Mouse (Mus musculus) G1E (cell line): ENCODE data around the gene Ermp1. TPM values are rescaled to one million over a fixed set of nuclear protein-coding genes. Genes with fewer than 3 reads are reported as not detected.

Experiments used
- ATAC-seq: 2 replicates; pipeline ENCODE4 v1.8.0; 2016; ENCODE audit warnings: mild to moderate bottlenecking; ENCODE audit not compliant: insufficient number of reproducible peaks, poor library complexity, low FRiP score, severe bottlenecking; ENCODE audit errors: extremely low read depth
- DNase-seq: peaks from one replicate; pipeline ENCODE4 v3.0.0; 2012; ENCODE audit warnings: low spot score
- H3K27me3 ChIP-seq: 2 replicates; pipeline ENCODE4 v1.6.1; 2012; ENCODE audit warnings: mild to moderate bottlenecking, low read length, inconsistent platforms; ENCODE audit not compliant: insufficient read depth
- H3K36me3 ChIP-seq: replicated peaks from 2 replicates; pipeline ENCODE3; 2012; ENCODE audit warnings: mild to moderate bottlenecking, inconsistent platforms
- H3K4me1 ChIP-seq: 2 replicates; pipeline ENCODE4 v1.6.1; 2012; ENCODE audit warnings: low read depth, low read length, inconsistent platforms, mixed read lengths; ENCODE audit not compliant: insufficient read depth
- H3K4me3 ChIP-seq: 2 replicates; pipeline ENCODE4 v1.5.1; 2012; ENCODE audit warnings: low read depth, mild to moderate bottlenecking, inconsistent platforms, low read length, moderate library complexity, mixed read lengths
- H3K9me3 ChIP-seq: replicated peaks from 2 replicates; pipeline ENCODE4 v1.6.1; 2012; ENCODE audit warnings: inconsistent platforms
- CTCF ChIP-seq: IDR thresholded peaks from 2 replicates; pipeline ENCODE4 v1.5.1; 2012; ENCODE audit warnings: low read depth, low read length, inconsistent platforms, mixed read lengths
- GATA1 ChIP-seq: IDR thresholded peaks from 2 replicates; pipeline ENCODE4 v1.6.1; 2012; ENCODE audit warnings: borderline replicate concordance, low read length, inconsistent platforms, mixed read lengths
- GATA2 ChIP-seq: IDR thresholded peaks from 2 replicates; pipeline ENCODE4 v1.6.1; 2012; ENCODE audit warnings: low read depth, low read length, inconsistent platforms, borderline replicate concordance
- POLR2AphosphoS5 ChIP-seq: IDR thresholded peaks from 2 replicates; pipeline ENCODE4 v1.6.1; 2012; ENCODE audit warnings: low read depth, low read length, inconsistent platforms; ENCODE audit not compliant: insufficient replicate concordance
- TAL1 ChIP-seq: conservative IDR thresholded peaks from 2 replicates; pipeline ENCODE4 v1.6.1; 2012; ENCODE audit warnings: low read depth, low read length, inconsistent platforms, mixed read lengths
- polyA plus RNA-seq: library from polyadenylated mRNA; stranded (reverse); fragments of >175 nt; gene quantifications from 2 replicates; pipeline ENCODE4 v1.2.3, GENCODE M21; 2012
- total RNA-seq, 2 experiments: library from RNA; stranded (forward) in 1 of 2; stranded (reverse) in 1 of 2; fragments of 200-1000 nt in 1 of 2; fragments of >200 nt in 1 of 2; fragmentation: Nextera tagmentation in 1 of 2; gene quantifications; 2 replicates each; pipeline ENCODE4 v1.2.3; 2014 to 2017

The Ermp1 gene
- total and polyA plus RNA-seq, 3 experiments: 11.4 to 22.6 (median 19.3) TPM

GRCm38 (mm10) chr19:29656620-29657019, 8.4 kb upstream of the Ermp1 start:
- ATAC-seq: no peak
- Histone ChIP-seq H3K27me3 (peaks cover 56% of the 10 kb centered on the region), H3K4me1 (no peaks in the 10 kb centered on the region), H3K36me3 (no peaks in the 10 kb centered on the region), H3K9me3 (no peaks in the 10 kb centered on the region), H3K4me3 (no peak overlapping the region)
- DNase-seq: no peak
- TF ChIP-seq TAL1 (no peak), GATA1 (no peak), POLR2AphosphoS5 (no peak), CTCF (no peak), GATA2 (no peak)

- no peaks in the 10 kb centered on the region for H3K4me1 ChIP-seq
- H3K27me3 ChIP-seq: peaks cover 51% of the 10 kb centered on the region
- DNase-seq: no peak
- no peak for ATAC-seq
- H3K9me3 ChIP-seq: no peaks in the 10 kb centered on the region
- TF ChIP-seq TAL1: no peak
- no peak for TF ChIP-seq CTCF
- no peak for TF ChIP-seq POLR2AphosphoS5
- no peak for TF ChIP-seq GATA1
- no peak for TF ChIP-seq GATA2
- no peak overlapping the region for H3K4me3 ChIP-seq
- no peaks in the 10 kb centered on the region for H3K36me3 ChIP-seq
Observed at GRCm38 (mm10) chr19:29656029-29656428, 7.8 kb upstream of the Ermp1 start.

- H3K9me3 ChIP-seq: no peaks in the 10 kb centered on the region
- H3K36me3 ChIP-seq: no peaks in the 10 kb centered on the region
- H3K27me3 ChIP-seq: peaks cover 51% of the 10 kb centered on the region
- DNase-seq (no peak), ATAC-seq (no peak)
- no peaks in the 10 kb centered on the region for H3K4me1 ChIP-seq
- no peak overlapping the region for H3K4me3 ChIP-seq
- TF ChIP-seq POLR2AphosphoS5: no peak
- no peak for TF ChIP-seq GATA2
Observed at GRCm38 (mm10) chr19:29655148-29655547, 6.9 kb upstream of the Ermp1 start.

GRCm38 (mm10) chr19:29653768-29654265, 5.6 kb upstream of the Ermp1 start:
- H3K9me3 ChIP-seq: no peaks in the 10 kb centered on the region
- ATAC-seq (no peak), DNase-seq (no peak)
- H3K4me3 ChIP-seq: no peak overlapping the region
- H3K4me1 ChIP-seq: peaks cover 8% of the 10 kb centered on the region; the same call in 1 of the 2 replicates
- no peak for TF ChIP-seq CTCF
- H3K36me3 ChIP-seq: no peaks in the 10 kb centered on the region
- H3K27me3 ChIP-seq: peaks cover 43% of the 10 kb centered on the region

- Histone ChIP-seq H3K27me3 (peaks cover 20% of the 10 kb centered on the region), H3K4me1 (peaks cover 19% of the 10 kb centered on the region), H3K36me3 (peaks cover 17% of the 10 kb centered on the region), H3K4me3 (no peak overlapping the region), H3K9me3 (no peaks in the 10 kb centered on the region)
- DNase-seq (no peak), ATAC-seq (no peak)
- TF ChIP-seq POLR2AphosphoS5 (no peak), TAL1 (no peak), CTCF (no peak), GATA2 (no peak), GATA1 (no peak)
Observed at GRCm38 (mm10) chr19:29649683-29650082, 1.5 kb upstream of the Ermp1 start.

GRCm38 (mm10) chr19:29648550-29648914, 317 bp upstream of the Ermp1 start:
- Histone ChIP-seq H3K4me1 (peaks cover 19% of the 10 kb centered on the region), H3K9me3 (no peaks in the 10 kb centered on the region)
- no peak for ATAC-seq

GRCm38 (mm10) chr19:29644747-29645146, 3.5 kb downstream of the Ermp1 start:
- Histone ChIP-seq H3K4me3 (no peak overlapping the region), H3K27me3 (no peaks in the 10 kb centered on the region), H3K4me1 (peaks cover 22% of the 10 kb centered on the region), H3K36me3 (peaks cover 49% of the 10 kb centered on the region), H3K9me3 (no peaks in the 10 kb centered on the region)
- no peak for ATAC-seq
- DNase-seq: no peak
- no peak for TF ChIP-seq GATA2
- TF ChIP-seq CTCF: no peak
- TF ChIP-seq TAL1: no peak
- TF ChIP-seq POLR2AphosphoS5: no peak
- no peak for TF ChIP-seq GATA1

More at GRCm38 (mm10) chr19:29648550-29648914, 317 bp upstream of the Ermp1 start:
- Histone ChIP-seq H3K36me3 (peaks cover 22% of the 10 kb centered on the region), H3K4me3 (peak overlapping the region; percentile 96; the same call in 1 of the 2 replicates), H3K27me3 (peaks cover 13% of the 10 kb centered on the region)
- no peak for DNase-seq
- TF ChIP-seq TAL1: no peak
- TF ChIP-seq CTCF: no peak
- TF ChIP-seq GATA2: no peak
- TF ChIP-seq GATA1: no peak
- no peak for TF ChIP-seq POLR2AphosphoS5
